ENCODE assay signal across 11 mouse cellular contexts in the genomic region with DNA sequence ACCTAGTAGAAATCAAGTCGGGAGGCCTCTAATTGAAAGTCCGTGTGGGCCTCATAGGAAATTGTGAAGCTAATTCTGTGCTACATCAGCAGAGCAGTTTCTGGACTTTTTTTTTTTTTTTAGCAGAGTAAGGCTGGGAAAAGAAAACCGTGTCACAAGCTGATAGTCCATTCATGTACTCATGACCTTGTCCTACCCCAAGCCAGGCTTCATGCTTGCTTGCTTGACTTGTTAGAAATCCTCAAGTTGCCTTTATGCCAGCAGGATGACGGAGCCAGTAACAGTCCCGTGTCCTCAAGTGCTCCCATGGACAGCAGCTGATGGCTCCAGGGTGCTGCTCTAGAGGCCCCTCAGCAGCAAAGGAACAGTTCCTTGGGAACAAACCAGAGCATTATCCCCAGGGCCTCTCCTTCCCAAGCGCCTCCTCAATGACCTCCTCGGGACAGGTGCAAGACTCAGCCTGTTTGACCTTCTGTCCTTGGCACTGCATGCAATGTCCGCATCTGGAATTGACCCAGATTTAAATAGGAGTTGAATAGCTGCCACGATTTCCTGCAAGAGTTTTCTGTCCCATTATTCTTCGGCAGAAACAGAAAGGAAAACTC.
DNase-seq lines count a peak whose midpoint lies in the region; ATAC-seq lines count a peak whose summit lies in the region.
"Had no signal": no experiment of that assay in that cellular context is flagged by ENCODE, and none has a peak within 500 bp of the region (broad histone marks: within the 10 kb centered on the region; RNA-seq: fewer than 3 reads in every experiment).

No protein-coding gene starts in this region.

- no peaks in the 10 kb centered on the region for H3K36me3 ChIP-seq in hindbrain, embryonic 14.5 days (replicated peaks; ENCODE audit: control insufficient read depth, insufficient read depth)
- no peaks in the 10 kb centered on the region for H3K36me3 ChIP-seq in liver, embryonic 12.5 days
- H3K36me3 ChIP-seq: G1E had no signal

- peak overlapping the region; percentile 53; the same call in 1 of the 2 replicates for H3K27ac ChIP-seq in hindbrain, embryonic 14.5 days
- no peak overlapping the region for H3K27ac ChIP-seq in liver, embryonic 12.5 days
- H3K27ac ChIP-seq: liver, embryonic 14.5 days had no signal

- peak; percentile 52 for DNase-seq in layer of hippocampus, adult 9-11 months
- DNase-seq in layer of hippocampus, postnatal 25 days (ENCODE audit: extremely low spot score in 1 of 2, low spot score in 1 of 2), result no peak
- peak; percentile 67 for DNase-seq in adrenal gland, adult 8-10 months
- DNase-seq in gastrocnemius, adult 18-20 months (ENCODE audit: low spot score), result peak; percentile 76
- no peak for DNase-seq in hindbrain, embryonic 14.5 days (ENCODE audit: low spot score)
- DNase-seq in lung, postnatal 25 days (ENCODE audit: low spot score), result peak; percentile 65
- no peak for DNase-seq in embryo, embryonic 11 days

- no peak overlapping the region for H3K4me2 ChIP-seq in hindbrain, embryonic 14.5 days (replicated peaks)
- no peak overlapping the region for H3K4me2 ChIP-seq in liver, embryonic 12.5 days

- H3K27me3 ChIP-seq in hindbrain, embryonic 14.5 days (ENCODE audit: control insufficient read depth, insufficient read depth, low read length), result no peaks in the 10 kb centered on the region
- no peaks in the 10 kb centered on the region for H3K27me3 ChIP-seq in liver, embryonic 12.5 days (replicated peaks)

- H3K4me1 ChIP-seq in hindbrain, embryonic 14.5 days (replicated peaks; ENCODE audit: control insufficient read depth, insufficient read depth, low read length), result peaks cover 27% of the 10 kb centered on the region
- H3K4me1 ChIP-seq in liver, embryonic 12.5 days, result no peaks in the 10 kb centered on the region

- 0 out of 2 replicates have a peak, but pooled peaks have one; percentile 22 for ATAC-seq in hindbrain, embryonic 14.5 days (ENCODE audit: low FRiP score)
- no peak for ATAC-seq in liver, embryonic 12.5 days

- H3K9ac ChIP-seq in hindbrain, embryonic 14.5 days, result no peak overlapping the region
- H3K9ac ChIP-seq in liver, embryonic 12.5 days, result no peak overlapping the region
- H3K9ac ChIP-seq: liver, embryonic 14.5 days had no signal

- 47% methylated on average over 10 of the region's 10 CpGs for WGBS in hindbrain, embryonic 14.5 days
- 73% methylated on average over 10 of the region's 10 CpGs for WGBS in liver, embryonic 12.5 days (ENCODE audit: insufficient replicate concordance)

- no peak overlapping the region for H3K4me3 ChIP-seq in hindbrain, embryonic 14.5 days (replicated peaks; ENCODE audit: low read length)
- no peak overlapping the region for H3K4me3 ChIP-seq in liver, embryonic 12.5 days
- H3K4me3 ChIP-seq: erythroblast, embryonic 14.5 days had no signal

- no peaks in the 10 kb centered on the region for H3K9me3 ChIP-seq in hindbrain, embryonic 14.5 days (ENCODE audit: control insufficient read depth, low read length)
- H3K9me3 ChIP-seq in liver, embryonic 12.5 days (replicated peaks), result no peaks in the 10 kb centered on the region
- H3K9me3 ChIP-seq: G1E had no signal

Comparison
In these comparisons a context has a peak if more than half of its experiments do, and no peak if none do; other contexts are left out.
1. DNase-seq: peak in layer of hippocampus, adult 9-11 months (single experiment), adrenal gland, adult 8-10 months (single experiment), gastrocnemius, adult 18-20 months (single experiment) and lung, postnatal 25 days (single experiment); none in layer of hippocampus, postnatal 25 days (0 of 2), hindbrain, embryonic 14.5 days (single experiment) and embryo, embryonic 11 days (single experiment).